In the genomic region with DNA sequence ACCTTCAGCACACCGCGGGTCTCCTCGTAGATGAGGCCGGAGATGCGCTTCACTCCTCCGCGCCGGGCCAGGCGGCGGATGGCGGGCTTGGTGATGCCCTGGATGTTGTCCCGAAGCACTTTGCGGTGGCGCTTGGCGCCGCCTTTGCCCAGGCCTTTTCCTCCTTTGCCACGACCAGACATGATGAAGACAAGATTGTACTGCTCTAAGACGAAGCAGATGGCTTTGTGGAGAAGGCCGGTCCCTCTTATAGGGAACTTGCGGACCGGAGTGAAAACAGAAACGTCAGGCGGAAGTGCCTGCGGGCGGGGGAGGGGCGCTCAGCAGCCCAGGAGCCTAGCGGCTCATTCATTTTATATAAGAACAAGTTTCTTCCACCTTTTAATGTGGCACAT, we compare ENCODE assay signal across 8 mouse cellular contexts. TPM values are rescaled to one million over a fixed set of nuclear protein-coding genes. Genes with fewer than 3 reads are reported as not detected.
DNase-seq lines count a peak whose midpoint lies in the region; TF ChIP-seq lines count a peak whose summit lies in the region.
"Not testable (repeated sequence)": the region's sequence is repeated elsewhere in the genome, so short reads cannot be mapped to it uniquely, and the experiment has no call there.

Hist1h4i (minus strand) TSS at position 221 of the 395 bp plus-strand sequence.

- intact Hi-C loops in left cerebral cortex, adult 2 months (cut with DNase I): loop anchor here (1.0 to 10.0 kb wide), 7 partner anchors 286 to 1721 kb away; partner anchors contain the start of genes Hist1h1a, Hist1h1c, Hist1h1t and Hist1h2af

- not testable (repeated sequence) for H3K36me3 ChIP-seq in macrophage (ENCODE audit: inconsistent target)

- H3K79me2 ChIP-seq in macrophage (ENCODE audit: inconsistent target): not testable (repeated sequence)

- peak within 1 kb of the TSS; percentile 57 for H3K4me3 ChIP-seq in left cerebral cortex, adult 2 months
- peak within 1 kb of the TSS; percentile 29 for H3K4me3 ChIP-seq in macrophage (ENCODE audit: inconsistent target)

- peak; percentile 98 for DNase-seq in adipocyte (ENCODE audit: low spot score)
- peak; percentile 94 for DNase-seq in embryo, embryonic 10 days (ENCODE audit: low spot score)
- peak; percentile 90 for DNase-seq in gastrocnemius, postnatal 10 days
- peak; percentile 91 for DNase-seq in hindlimb bud, embryonic 11.5 days (ENCODE audit: extremely low spot score, low read depth, low spot score)
- DNase-seq in left cerebral cortex, adult 2 months (ENCODE audit: extremely low spot score in 1 of 2, low spot score in 2 of 2): peak; percentile 97 to 98
- DNase-seq in retina, postnatal 7 days (ENCODE audit: low read depth, low spot score): peak; percentile 84
- peak; percentile 92 to 94 for DNase-seq in urinary bladder, adult 18-20 months (ENCODE audit: low spot score in 2 of 2)

- H3K27ac ChIP-seq in left cerebral cortex, adult 2 months: peak within 1 kb of the TSS; percentile 85
- H3K27ac ChIP-seq in macrophage: peak within 1 kb of the TSS; percentile 85

- WGBS in macrophage (ENCODE audit: missing documents): 0% methylated on average over 19 of the region's 27 CpGs

- TF ChIP-seq CTCF in left cerebral cortex, adult 2 months (IDR thresholded peaks at IDR 0.05): not testable (repeated sequence)

RNA-seq across cellular contexts. Expression of gene Hist1h4i, which starts in this region (rescaled TPM):
- 10 to 100 TPM; 77.9 to 89.2 TPM for total RNA-seq in gastrocnemius, postnatal 10 days (2021)
- total RNA-seq in left cerebral cortex, adult 2 months (2021): 10 to 100 TPM; 58.2 to 75.2 TPM
- 100 to 1,000 TPM in 1 of 26 experiments, 10 to 100 TPM in 19, 1 to 10 TPM in 6; 6.1 to 101 (median 14.6) TPM for total RNA-seq in macrophage (2018; cell fraction: chromatin; rRNA removed)
- 10 to 100 TPM in 19 of 26 experiments, 1 to 10 TPM in 7; 7.6 to 21.9 (median 12.5) TPM for total RNA-seq in macrophage (2018; cell fraction: cytosol; rRNA removed)
- 100 to 1,000 TPM in 3 of 26 experiments, 10 to 100 TPM in 20, 1 to 10 TPM in 3; 5.4 to 144 (median 26.7) TPM for total RNA-seq in macrophage (2018; cell fraction: nucleus; rRNA removed)
- 2.6 to 11.5 TPM (median 7.3 TPM) in 3 replicates for polyA plus RNA-seq in macrophage (2018)

Comparison
In these comparisons a context has a peak if more than half of its experiments do, and no peak if none do; other contexts are left out.
1. Peak in every context shown above with its lines: DNase-seq, H3K4me3 ChIP-seq and H3K27ac ChIP-seq.